Mouse (Mus musculus) lung, adult 2 months (tissue): ENCODE measurements around the gene Zfp710.

Experiments
- CTCF ChIP-seq: fragments of 200-500 bp; IDR thresholded peaks from 2 replicates; pipeline ENCODE4 v1.5.1; 2011; ENCODE audit warnings: mild to moderate bottlenecking, low read length, control low read depth; ENCODE audit not compliant: insufficient read depth
- POLR2A ChIP-seq: fragments of 200-500 bp; IDR thresholded peaks from 2 replicates; pipeline ENCODE4 v1.6.1; 2011; ENCODE audit warnings: low read depth, mild to moderate bottlenecking, control low read depth, low read length, borderline replicate concordance; ENCODE audit errors: extremely low read depth

- no peak for TF ChIP-seq CTCF
- TF ChIP-seq POLR2A: no peak
Measured at GRCm38 (mm10) chr7:80060012-80060778, 35.6 kb downstream of the Zfp710 start.
